Mouse (Mus musculus) NIH3T3 (cell line): ENCODE measurements around the gene Tsx.
"Not testable (repeated sequence)": the region's sequence is repeated elsewhere in the genome, so short reads cannot be mapped to it uniquely, and the experiment has no call there.

Source experiments
- DNase-seq: peaks from one replicate; pipeline ENCODE4 v3.0.0-alpha.2; 2012; ENCODE audit warnings: low read depth

The Tsx gene

DNA sequence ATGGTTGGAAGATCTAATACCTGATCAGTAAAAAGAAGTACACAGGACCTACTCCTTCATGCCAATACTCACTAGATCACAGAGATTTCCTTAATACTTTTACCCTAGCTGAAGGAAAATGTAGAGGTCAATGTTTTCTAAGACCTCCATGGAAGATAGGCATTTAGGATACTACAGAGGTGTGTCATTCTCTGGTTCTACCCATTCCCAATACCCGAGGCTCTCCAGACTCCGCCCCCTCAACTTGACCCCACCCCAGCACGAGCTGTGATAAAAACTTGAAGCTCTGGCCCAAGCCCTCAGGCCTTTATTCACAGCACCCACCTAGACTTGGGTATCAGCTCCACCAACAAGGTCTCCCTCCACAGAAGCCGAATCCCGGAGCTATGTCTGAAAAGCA is at the start of gene Tsx:
Gene Tsx, plus strand, starts transcription at position 301 of the 400 bp plus-strand sequence.
- DNase-seq = no peak

DNA sequence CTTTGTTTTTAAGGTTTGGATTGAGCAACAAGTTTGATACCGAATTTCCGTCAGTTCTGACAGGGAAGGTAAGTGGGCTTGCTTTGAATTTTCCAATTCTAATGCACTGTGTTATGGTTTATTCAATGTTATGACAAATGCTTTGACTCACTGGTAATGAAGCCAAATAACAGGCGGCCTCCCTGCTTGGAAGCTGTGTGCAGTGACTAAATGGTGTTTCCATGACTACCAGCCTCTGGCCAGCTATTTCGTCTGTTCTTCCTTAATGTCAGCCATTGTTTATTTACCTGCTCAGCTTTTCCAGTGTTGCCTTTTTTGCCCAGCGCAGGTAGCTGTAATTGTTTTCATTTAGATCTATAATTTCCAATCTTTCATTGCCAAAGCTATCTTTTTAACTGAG is 48.1 kb upstream of the Tsx start:
- DNase-seq = peak; percentile 77

- DNase-seq = no peak
These were observed 45.6 kb upstream of the Tsx start for GRCm38 (mm10) chrX:103368650-103369049.

GRCm38 (mm10) chrX:103371221-103371620 is 43.0 kb upstream of the Tsx start:
- peak; percentile 62 for DNase-seq

DNA sequence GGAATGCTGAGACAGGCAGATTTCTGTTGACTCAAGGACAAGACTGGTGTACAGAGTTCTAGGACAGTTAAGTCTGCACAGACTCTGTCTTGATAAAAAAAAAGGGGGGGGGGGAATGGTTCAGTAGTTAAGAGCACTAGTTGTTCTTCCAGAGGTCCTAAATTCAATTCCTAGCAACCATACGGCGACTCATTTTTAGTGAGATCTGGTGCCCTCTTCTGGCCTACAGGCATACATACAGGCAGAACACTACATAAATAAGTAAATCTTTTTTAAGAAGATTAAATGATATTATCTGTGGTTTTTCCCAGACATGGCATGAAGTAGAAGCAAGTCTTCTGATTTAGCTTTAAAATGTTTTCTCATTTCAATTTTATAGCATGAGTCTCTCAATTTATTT is 42.6 kb upstream of the Tsx start:
- peak; percentile 60 for DNase-seq

DNA sequence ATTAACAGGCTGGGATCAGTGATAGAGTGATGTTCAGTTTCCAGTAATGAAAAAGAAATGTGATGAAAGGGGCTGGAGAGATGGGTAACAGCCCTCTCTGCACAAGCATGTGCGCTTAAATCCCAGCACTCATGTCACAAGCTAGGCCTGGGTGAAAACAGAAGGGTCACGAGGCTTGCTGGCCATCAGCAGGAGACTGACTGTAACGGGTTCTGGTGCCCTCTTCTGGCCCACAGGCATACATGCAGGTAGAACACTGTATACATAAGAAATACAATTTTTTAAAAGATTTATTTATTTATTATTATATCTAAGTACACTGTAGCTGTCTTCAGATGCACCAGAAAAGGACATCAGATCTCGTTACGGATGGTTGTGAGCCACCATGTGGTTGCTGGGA is 40.0 kb upstream of the Tsx start:
- DNase-seq = peak; percentile 55

- DNase-seq = peak; percentile 27
These were observed 29.7 kb upstream of the Tsx start for GRCm38 (mm10) chrX:103384528-103384927.

DNA sequence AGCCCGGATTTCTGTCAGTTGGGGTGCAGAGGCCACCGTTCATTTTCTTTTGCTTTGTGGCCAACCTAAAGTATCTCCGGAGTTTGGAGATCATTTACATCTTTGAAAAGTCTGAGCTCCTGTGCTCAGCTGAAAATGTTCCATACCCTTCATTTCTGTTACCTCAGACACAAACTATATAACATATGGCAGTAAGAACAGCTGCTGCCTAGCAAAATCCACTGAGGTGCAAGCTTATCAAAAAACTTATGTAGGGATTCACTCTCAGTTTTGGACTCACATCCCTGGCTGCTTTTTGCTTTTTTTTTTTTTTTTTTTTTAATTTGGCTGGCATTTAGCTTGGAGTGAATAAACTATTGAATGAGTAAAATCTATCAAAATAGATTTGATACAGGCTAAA is 26.1 kb upstream of the Tsx start:
- DNase-seq = no peak

- DNase-seq = no peak
These were observed 20.4 kb upstream of the Tsx start for GRCm38 (mm10) chrX:103393841-103394240.

GRCm38 (mm10) chrX:103405021-103405420 is 9.2 kb upstream of the Tsx start:
- DNase-seq = no peak

- no peak for DNase-seq
These were observed 7.4 kb downstream of the Tsx start, which contains the start of gene Gm26992 for GRCm38 (mm10) chrX:103421710-103422109. Gm26992 (plus strand) TSS chrX:103422010.

DNA sequence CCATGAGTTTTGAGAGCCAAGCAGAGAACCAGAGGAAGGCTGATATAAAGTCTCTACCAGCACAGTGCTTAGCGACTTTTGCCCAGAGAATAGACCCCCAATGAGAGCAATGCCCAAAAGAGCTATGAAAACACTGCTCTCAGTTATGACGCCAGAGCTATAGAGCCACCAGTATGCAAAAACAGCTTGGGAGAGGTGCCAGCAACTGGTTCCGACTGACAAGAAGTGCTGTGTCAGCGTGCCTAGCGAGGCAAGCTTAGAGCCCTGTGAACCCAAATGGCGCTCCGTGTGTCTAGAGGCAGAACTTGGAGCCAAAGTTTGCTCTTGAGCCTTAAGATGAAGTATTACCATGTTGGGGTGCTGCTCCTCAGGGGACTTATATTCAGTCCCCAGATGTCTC is 13.4 kb downstream of the Tsx start:
- no peak for DNase-seq

DNA sequence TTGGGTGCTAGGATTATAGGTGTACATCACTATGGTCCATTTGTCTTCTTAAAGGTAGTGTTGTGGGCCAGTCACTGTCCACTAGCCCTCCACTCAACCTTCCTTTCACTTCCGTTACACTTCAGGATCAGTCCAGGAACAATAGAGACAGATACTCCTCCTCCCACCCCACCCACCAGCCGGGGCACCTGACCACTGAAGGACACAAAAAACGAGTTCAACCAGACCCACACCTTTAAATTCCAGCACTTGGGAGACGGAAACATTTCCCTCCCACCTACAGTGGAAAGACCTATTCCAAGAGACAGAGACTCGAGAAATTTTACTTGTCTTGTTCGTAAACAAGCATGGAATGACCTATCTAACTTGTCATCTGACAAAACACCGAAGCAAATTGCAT is 18.0 kb downstream of the Tsx start:
- no peak for DNase-seq

DNA sequence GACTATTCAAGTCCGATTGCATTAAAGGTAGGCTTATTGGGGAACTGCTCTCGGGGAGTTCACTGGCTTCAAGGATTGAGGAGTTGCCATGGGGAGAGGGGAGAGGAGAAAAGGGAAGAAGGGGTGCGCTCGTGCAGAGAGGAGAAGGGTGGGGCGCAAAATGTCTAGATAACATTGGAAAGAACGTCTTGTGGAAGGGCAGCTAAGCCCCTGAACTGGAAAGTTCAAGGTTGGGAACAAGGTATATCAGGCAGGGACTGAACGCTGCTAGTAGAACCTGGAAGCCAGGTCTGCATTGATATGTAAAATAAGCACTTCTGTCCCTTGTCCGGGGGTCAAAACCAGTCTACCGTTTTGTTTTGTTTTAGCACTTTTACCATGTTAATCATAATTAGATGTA is 23.8 kb downstream of the Tsx start:
- no peak for DNase-seq

DNA sequence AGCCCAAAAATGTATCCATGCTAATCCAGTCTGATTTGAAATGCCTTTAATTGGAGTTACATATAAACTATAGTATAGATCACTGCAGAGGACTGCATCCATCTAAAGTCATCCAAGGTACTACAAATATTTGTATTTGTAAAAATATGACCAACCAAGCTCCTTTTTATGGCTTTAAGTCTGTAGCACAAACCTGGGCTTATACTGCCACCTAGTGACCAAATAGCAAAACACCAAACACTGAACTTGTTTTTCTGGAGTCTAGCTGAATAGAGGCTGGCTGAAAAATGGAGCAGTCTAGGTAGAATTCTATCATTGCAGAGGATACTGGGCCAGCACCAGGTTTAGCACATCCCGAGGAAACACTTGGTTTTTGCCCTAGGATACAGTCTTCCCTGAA is 26.5 kb downstream of the Tsx start:
- DNase-seq = peak; percentile 78

DNA sequence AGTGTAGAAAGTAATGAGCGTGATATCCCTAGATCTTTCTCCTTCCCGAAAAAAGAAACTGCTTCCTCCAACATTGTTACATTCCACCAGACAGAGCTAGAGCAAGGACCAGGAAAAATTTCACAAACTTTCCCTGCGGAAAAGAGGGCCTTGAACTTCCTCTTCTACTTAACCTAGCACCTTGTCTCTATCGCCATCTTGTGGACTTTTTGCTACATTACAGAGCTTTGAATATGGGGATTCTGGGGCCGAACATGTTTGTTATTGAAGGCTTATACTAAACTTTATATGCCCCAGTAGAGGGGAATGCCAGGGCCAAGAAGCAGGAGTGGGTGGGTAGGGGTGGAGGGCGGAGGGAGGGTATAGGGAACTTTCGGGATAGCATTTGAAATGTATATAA is 29.5 kb downstream of the Tsx start:
- DNase-seq = peak; percentile 74

DNA sequence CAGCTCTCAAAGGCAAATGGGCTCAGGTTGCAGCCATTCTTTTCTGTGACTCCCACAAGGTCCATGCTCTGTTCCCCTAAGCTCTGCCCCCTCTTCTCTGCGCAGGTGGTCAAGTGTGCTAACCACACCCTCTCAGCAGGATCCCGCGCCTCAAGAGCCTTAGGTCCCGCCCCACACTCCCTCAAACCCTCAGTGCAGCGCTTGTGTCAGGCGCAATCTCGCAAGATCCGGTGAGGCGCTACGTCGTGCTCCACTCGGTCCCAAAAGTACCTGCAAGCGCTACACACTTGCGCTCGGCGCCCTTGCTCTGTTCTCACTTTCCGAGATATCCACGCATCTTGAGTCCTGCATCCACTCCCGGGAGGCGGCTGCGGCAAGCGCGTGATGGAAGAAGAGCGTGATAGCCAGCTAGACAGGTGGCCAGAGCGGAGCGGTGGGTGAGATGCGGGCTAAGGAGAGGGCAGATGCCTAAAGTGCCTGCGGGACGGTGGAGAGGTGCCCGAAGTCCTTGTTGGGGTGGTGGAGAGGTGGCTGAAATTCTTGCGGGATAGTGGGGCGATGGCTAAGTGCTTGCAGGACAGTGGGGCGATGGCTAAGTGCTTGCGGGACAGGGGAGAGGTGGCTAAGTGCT is 33.4 kb downstream of the Tsx start:
- no peak for DNase-seq

DNA sequence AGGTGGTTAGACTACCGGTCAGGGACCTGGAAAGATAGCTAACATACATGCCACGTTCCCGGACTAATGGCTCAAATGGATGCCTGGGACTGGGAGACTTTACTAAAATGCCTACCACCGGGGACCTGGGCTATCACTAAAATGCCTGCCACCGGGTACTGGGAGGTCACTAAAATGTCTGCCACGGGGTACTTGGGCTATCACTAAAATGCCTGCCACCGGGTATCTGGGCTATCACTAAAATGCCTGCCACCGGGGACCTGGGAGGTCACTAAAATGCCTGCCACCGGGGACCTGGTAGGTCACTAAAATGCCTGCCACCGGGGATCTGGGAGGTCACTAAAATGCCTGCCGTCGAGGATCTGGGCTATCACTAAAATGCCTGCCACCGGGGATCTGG is 34.2 kb downstream of the Tsx start:
- DNase-seq = not testable (repeated sequence)

DNA sequence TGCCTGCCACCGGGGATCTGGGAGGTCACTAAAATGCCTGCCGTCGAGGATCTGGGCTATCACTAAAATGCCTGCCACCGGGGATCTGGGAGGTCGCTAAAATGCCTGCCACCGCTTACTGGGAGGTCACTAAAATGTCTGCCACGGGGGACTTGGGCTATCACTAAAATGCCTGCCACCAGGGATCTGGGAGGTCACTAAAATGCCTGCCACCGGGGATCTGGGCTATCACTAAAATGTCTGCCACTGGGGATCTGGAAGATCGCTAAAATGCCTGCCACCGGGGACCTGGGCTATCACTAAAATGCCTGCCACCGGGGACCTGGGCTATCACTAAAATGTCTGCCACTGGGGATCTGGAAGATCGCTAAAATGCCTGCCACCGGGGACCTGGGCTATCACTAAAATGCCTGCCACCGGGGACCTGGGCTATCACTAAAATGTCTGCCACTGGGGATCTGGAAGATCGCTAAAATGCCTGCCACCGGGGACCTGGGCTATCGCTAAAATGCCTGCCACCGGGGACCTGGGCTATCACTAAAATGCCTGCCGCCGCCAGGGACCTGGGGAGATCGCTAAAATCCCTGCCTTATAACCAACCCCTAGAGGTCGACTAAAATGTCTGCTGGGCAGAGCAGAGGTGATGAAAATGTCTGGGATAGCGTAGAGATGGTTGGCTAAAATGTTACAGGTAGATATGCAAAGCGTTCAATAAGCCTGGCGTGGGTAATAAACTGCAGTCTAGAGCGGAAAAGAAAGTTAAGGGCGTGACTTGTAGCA is 34.9 kb downstream of the Tsx start:
- DNase-seq = not testable (repeated sequence)

DNA sequence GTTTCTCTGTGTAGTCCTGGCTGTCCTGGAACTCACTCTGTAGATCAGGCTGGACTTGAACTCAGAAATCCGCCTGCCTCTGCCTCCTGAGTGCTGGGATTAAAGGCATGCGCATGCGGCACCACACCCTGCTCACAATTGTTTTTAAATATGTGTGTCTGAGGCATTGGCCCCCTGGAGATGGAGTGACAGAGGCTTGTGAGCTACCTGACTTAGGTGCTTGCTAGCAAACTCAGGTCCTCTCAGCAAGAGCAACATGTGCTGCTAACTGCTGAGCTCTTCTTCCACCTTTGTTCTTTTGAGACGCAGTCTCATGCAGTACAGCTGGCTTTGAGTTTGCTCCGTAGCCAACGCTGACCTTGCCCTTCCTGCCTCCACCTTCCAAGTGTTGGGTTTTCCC is 38.5 kb downstream of the Tsx start:
- DNase-seq = no peak

DNA sequence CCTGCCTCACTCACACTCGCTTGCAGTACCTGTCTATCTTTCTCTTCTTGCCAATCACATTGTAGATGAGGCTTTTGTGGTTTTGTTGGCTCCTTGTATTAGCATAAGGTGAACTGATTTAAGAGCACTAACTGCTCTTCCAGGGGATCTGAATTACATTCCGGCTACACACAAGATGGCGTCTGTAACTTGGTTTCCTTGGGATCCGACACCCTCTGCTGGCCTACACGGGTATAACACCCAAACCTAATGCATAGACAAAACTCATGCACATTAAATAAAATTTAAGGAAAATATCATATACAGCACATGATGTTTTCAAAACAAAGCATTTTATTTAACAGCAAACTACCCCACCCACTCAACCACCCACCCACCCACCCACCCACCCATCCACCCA is 45.8 kb downstream of the Tsx start:
- peak; percentile 33 for DNase-seq

DNA sequence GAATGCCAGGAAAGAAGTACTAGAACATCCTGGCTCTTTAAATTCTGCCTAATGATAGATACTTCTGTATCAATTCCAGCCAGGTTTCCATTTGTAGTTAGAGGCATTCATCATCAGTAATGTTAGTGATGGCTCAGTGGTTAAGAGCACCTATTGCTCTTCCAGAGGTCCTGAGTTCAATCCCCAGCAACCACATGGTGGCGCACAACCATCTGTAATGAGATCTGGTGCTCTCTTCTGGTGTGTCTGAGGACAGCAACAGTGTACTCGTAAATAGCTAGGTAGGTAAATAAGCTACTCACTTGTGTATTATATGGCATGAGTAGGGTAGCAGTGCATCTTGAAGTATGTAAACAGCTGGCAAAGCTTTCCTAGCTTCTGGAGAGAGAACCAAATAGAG is 54.7 kb downstream of the Tsx start:
- DNase-seq = no peak

GRCm38 (mm10) chrX:103472346-103472745 is 58.1 kb downstream of the Tsx start:
- no peak for DNase-seq
